Mouse (Mus musculus) thymus, postnatal 10 days (tissue): ENCODE results near the gene Ank3.

Source experiments
- DNase-seq, 2 experiments: peaks; one replicate each; pipeline ENCODE4 v3.0.0; 2021; ENCODE audit warnings: low spot score in 2 of 2

Gene Ank3

GRCm38 (mm10) chr10:69477656-69478055 lies 79.1 kb downstream of the Ank3 start:
- DNase-seq: no peak

GRCm38 (mm10) chr10:69478831-69479230 lies 80.3 kb downstream of the Ank3 start:
- DNase-seq: no peak

GRCm38 (mm10) chr10:69485191-69485786 lies 86.7 kb downstream of the Ank3 start:
- no peak for DNase-seq

GRCm38 (mm10) chr10:69490182-69490581 lies 91.6 kb downstream of the Ank3 start:
- DNase-seq: no peak

- no peak for DNase-seq
These were observed 93.4 kb downstream of the Ank3 start for GRCm38 (mm10) chr10:69491975-69492374.

- DNase-seq: no peak
These were observed 98.8 kb downstream of the Ank3 start for GRCm38 (mm10) chr10:69497382-69497781.

GRCm38 (mm10) chr10:69500171-69500860 lies 101.7 kb downstream of the Ank3 start:
- no peak for DNase-seq

- DNase-seq: no peak
These were observed 105.2 kb downstream of the Ank3 start for GRCm38 (mm10) chr10:69503791-69504190.

GRCm38 (mm10) chr10:69507719-69508118 lies 109.1 kb downstream of the Ank3 start:
- no peak for DNase-seq

- no peak for DNase-seq
These were observed 111.8 kb downstream of the Ank3 start for GRCm38 (mm10) chr10:69510392-69510791.

- DNase-seq: no peak
These were observed 112.7 kb downstream of the Ank3 start for GRCm38 (mm10) chr10:69511234-69511633.

- no peak for DNase-seq
These were observed 123.4 kb downstream of the Ank3 start for GRCm38 (mm10) chr10:69521977-69522376.

- peak in 1 of 2 experiments; percentile 35 for DNase-seq
These were observed 124.6 kb downstream of the Ank3 start for GRCm38 (mm10) chr10:69523202-69523601.

GRCm38 (mm10) chr10:69527318-69527717 lies 128.7 kb downstream of the Ank3 start:
- no peak for DNase-seq

- no peak for DNase-seq
These were observed 130.2 kb downstream of the Ank3 start for GRCm38 (mm10) chr10:69528746-69529145.

GRCm38 (mm10) chr10:69530326-69530725 lies 131.8 kb downstream of the Ank3 start:
- no peak for DNase-seq

- no peak for DNase-seq
These were observed 133.0 kb downstream of the Ank3 start for GRCm38 (mm10) chr10:69531569-69531968.

- DNase-seq: no peak
These were observed 133.7 kb downstream of the Ank3 start for GRCm38 (mm10) chr10:69532169-69532730.

GRCm38 (mm10) chr10:69533505-69534388 lies 135.2 kb downstream of the Ank3 start:
- no peak for DNase-seq

- no peak for DNase-seq
These were observed 136.1 kb downstream of the Ank3 start for GRCm38 (mm10) chr10:69534716-69535115.

GRCm38 (mm10) chr10:69535123-69535930 lies 136.8 kb downstream of the Ank3 start:
- DNase-seq: no peak

GRCm38 (mm10) chr10:69535931-69536200 lies 137.3 kb downstream of the Ank3 start:
- no peak for DNase-seq
